Mouse (Mus musculus): ENCODE results near the gene S1pr1. TPM values are rescaled to one million over a fixed set of nuclear protein-coding genes. Genes with fewer than 3 reads are reported as not detected.
A peak's percentile ranks its signal among the peaks of the same experiment; 100 is the strongest.

The S1pr1 gene
- polyA plus RNA-seq, 1 experiment from 2014 or later: 23.4 TPM

DNA sequence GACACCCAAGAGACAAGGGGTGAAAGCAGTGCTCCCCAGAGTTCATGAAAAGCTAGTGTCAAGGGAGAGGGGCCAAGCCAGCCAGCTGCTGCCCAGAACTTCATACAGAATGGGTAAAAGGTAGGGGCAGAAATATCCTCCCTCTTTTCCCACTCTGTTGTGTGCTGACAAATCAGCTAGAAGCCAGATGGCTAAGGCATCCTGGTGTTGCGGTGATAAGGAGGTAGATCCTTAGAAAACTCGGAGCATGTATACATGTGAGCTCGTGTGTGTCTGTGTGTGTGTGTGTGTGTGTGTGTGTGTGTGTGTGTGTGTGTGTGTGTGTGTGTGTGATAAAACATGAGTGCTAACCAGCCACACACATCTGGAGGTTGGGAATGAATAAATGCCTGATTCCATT lies 20.7 kb upstream of the S1pr1 start:
- no peak for ATAC-seq (ENCODE audit: low FRiP score, low read depth)
- Histone ChIP-seq H3K36me3 (no peaks in the 10 kb centered on the region), H3K4me2 (replicated peaks) (no peak overlapping the region), H3K9ac (no peak overlapping the region), H3K4me1 (peaks cover 8% of the 10 kb centered on the region), H3K4me3 (no peak overlapping the region), H3K9me3 (no peaks in the 10 kb centered on the region), H3K27me3 (no peaks in the 10 kb centered on the region), H3K27ac (no peak overlapping the region)
- 90% methylated on average over 3 of the region's 3 CpGs for WGBS

GRCm38 (mm10) chr3:115734841-115735240 lies 20.0 kb upstream of the S1pr1 start:
- WGBS: 84% methylated on average over 3 of the region's 3 CpGs
- no peak overlapping the region for H3K4me2 ChIP-seq (replicated peaks)
- H3K4me1 ChIP-seq: peaks cover 8% of the 10 kb centered on the region
- H3K36me3 ChIP-seq: no peaks in the 10 kb centered on the region
- no peak for ATAC-seq (ENCODE audit: low FRiP score, low read depth)
- no peaks in the 10 kb centered on the region for H3K27me3 ChIP-seq
- H3K27ac ChIP-seq: no peak overlapping the region
- no peak overlapping the region for H3K4me3 ChIP-seq
- H3K9ac ChIP-seq: no peak overlapping the region
- H3K9me3 ChIP-seq: no peaks in the 10 kb centered on the region

GRCm38 (mm10) chr3:115730336-115730735 lies 15.5 kb upstream of the S1pr1 start:
- 87% methylated on average over 7 of the region's 7 CpGs for WGBS
- Histone ChIP-seq H3K4me2 (replicated peaks) (no peak overlapping the region), H3K9me3 (no peaks in the 10 kb centered on the region), H3K27ac (no peak overlapping the region), H3K36me3 (no peaks in the 10 kb centered on the region), H3K4me1 (no peaks in the 10 kb centered on the region), H3K4me3 (no peak overlapping the region), H3K9ac (no peak overlapping the region), H3K27me3 (no peaks in the 10 kb centered on the region)
- ATAC-seq (ENCODE audit: low FRiP score, low read depth): no peak

- Histone ChIP-seq H3K36me3 (no peaks in the 10 kb centered on the region), H3K9me3 (no peaks in the 10 kb centered on the region), H3K4me2 (replicated peaks) (no peak overlapping the region), H3K27ac (no peak overlapping the region), H3K4me3 (no peak overlapping the region), H3K27me3 (no peaks in the 10 kb centered on the region), H3K9ac (no peak overlapping the region), H3K4me1 (no peaks in the 10 kb centered on the region)
- 74% methylated on average over 7 of the region's 7 CpGs for WGBS
- ATAC-seq (ENCODE audit: low FRiP score, low read depth): no peak
These were observed 14.3 kb upstream of the S1pr1 start for GRCm38 (mm10) chr3:115729187-115729586.

DNA sequence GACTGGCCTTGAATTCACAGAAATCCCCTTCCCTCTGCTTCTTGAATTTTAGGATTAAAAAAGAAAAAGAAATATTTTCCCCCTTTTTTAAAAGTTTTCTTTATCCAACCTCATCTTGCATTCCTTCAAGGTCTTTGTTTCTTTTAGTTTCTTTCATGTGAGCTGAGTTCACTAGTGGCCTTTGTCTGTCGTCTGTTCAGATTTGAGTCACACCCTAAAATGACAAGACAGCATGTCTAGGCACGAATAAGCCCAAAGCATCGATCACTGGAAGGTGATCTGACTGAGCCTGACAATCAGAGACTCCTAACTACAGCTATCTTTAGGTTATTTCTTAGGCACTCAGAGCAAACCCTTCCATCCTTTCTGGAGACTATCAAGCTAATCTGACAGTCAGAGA lies 13.3 kb upstream of the S1pr1 start:
- no peaks in the 10 kb centered on the region for H3K9me3 ChIP-seq
- H3K4me1 ChIP-seq: no peaks in the 10 kb centered on the region
- ATAC-seq (ENCODE audit: low FRiP score, low read depth): no peak
- H3K36me3 ChIP-seq: no peaks in the 10 kb centered on the region
- no peak overlapping the region for H3K4me2 ChIP-seq (replicated peaks)
- H3K27ac ChIP-seq: no peak overlapping the region
- no peak overlapping the region for H3K9ac ChIP-seq
- 68% methylated on average over 3 of the region's 3 CpGs for WGBS
- H3K4me3 ChIP-seq: no peak overlapping the region
- no peaks in the 10 kb centered on the region for H3K27me3 ChIP-seq

GRCm38 (mm10) chr3:115718886-115719285 lies 4.0 kb upstream of the S1pr1 start:
- no peak for ATAC-seq (ENCODE audit: low FRiP score, low read depth)
- Histone ChIP-seq H3K9ac (no peak overlapping the region), H3K4me3 (no peak overlapping the region), H3K27me3 (no peaks in the 10 kb centered on the region), H3K36me3 (no peaks in the 10 kb centered on the region), H3K27ac (no peak overlapping the region), H3K9me3 (no peaks in the 10 kb centered on the region), H3K4me2 (replicated peaks) (no peak overlapping the region), H3K4me1 (peaks cover 11% of the 10 kb centered on the region)
- WGBS: 84% methylated on average over 6 of the region's 6 CpGs

- peaks cover 14% of the 10 kb centered on the region for H3K36me3 ChIP-seq
- H3K27me3 ChIP-seq: no peaks in the 10 kb centered on the region
- no peak for ATAC-seq (ENCODE audit: low FRiP score, low read depth)
- no peaks in the 10 kb centered on the region for H3K9me3 ChIP-seq
- peak overlapping the region; percentile 82 for H3K9ac ChIP-seq
- peak overlapping the region; percentile 91; the same call in 1 of the 2 replicates for H3K27ac ChIP-seq
- H3K4me2 ChIP-seq (replicated peaks): peak overlapping the region; percentile 87
- peaks cover 31% of the 10 kb centered on the region for H3K4me1 ChIP-seq
- 71% methylated on average over 3 of the region's 3 CpGs for WGBS
- peak overlapping the region; percentile 61 for H3K4me3 ChIP-seq
These were observed 1.1 kb upstream of the S1pr1 start for GRCm38 (mm10) chr3:115715900-115716515.

DNA sequence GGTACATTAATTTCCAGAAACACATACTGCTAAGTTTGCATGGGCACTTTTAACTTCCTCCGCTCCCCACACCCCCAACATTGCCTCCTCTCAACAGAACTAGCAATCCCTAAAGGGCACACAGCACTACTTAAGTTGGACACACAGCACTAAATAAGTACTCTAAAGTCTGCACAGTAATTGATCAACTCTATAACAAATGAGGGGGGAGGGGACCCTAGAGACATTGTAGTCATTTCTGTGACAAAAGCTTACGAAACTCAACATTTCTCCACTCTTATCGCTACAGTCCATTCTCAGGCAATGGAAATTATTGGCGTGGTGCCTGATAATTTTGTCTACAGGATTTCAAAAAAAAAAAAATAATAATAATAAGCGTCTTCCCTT lies 830 bp downstream of the S1pr1 start:
- Histone ChIP-seq H3K36me3 (peaks cover 15% of the 10 kb centered on the region), H3K4me2 (replicated peaks) (peak overlapping the region; percentile 87), H3K4me1 (peaks cover 31% of the 10 kb centered on the region), H3K9me3 (no peaks in the 10 kb centered on the region), H3K27ac (peak overlapping the region; percentile 22; the same call in 1 of the 2 replicates), H3K9ac (peak overlapping the region; percentile 82), H3K4me3 (peak overlapping the region; percentile 61), H3K27me3 (no peaks in the 10 kb centered on the region)
- 5% methylated on average over 5 of the region's 5 CpGs for WGBS
- ATAC-seq (ENCODE audit: low FRiP score, low read depth): no peak

DNA sequence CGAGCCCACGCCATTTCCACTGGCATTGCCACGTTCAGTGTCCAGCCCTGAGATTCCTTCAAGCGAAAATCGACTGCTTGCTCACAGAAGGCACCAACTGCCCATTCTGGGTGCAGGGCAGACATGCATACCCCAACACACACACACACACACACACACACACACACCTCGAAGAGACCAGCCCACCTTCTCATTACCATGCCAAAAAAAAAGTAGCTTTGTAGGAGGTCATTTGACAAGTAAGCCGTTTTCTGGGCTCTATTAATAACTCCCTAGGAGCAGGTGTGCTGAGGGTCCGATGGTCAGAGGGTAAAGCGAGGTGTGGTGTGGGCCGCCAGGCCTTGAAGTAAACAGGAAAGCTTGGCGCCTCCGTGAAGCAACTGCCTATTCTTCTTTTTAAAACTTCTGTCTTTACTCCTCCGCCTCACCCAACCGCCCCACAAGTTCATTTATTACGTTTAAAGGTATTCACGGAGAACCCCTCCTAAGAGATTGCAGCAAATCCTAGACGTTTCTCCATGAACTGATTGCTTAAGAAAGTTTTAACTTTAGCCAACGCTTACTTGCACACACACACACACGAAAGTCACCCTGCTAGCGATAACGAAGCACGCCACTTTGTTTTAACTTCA lies 1.3 kb downstream of the S1pr1 start:
- H3K4me1 ChIP-seq: peaks cover 31% of the 10 kb centered on the region
- no peaks in the 10 kb centered on the region for H3K27me3 ChIP-seq
- peak overlapping the region; percentile 61 for H3K4me3 ChIP-seq
- peak overlapping the region; percentile 87 for H3K4me2 ChIP-seq (replicated peaks)
- H3K9me3 ChIP-seq: no peaks in the 10 kb centered on the region
- peaks cover 21% of the 10 kb centered on the region for H3K36me3 ChIP-seq
- peak overlapping the region; percentile 22; the same call in 1 of the 2 replicates for H3K27ac ChIP-seq
- no peak for ATAC-seq (ENCODE audit: low FRiP score, low read depth)
- H3K9ac ChIP-seq: peak overlapping the region; percentile 82
- WGBS: 9% methylated on average over 22 of the region's 22 CpGs

GRCm38 (mm10) chr3:115712808-115713200 lies 2.1 kb downstream of the S1pr1 start:
- Histone ChIP-seq H3K4me2 (replicated peaks) (peak overlapping the region; percentile 87), H3K36me3 (peaks cover 21% of the 10 kb centered on the region), H3K4me1 (peaks cover 31% of the 10 kb centered on the region), H3K4me3 (peak overlapping the region; percentile 61), H3K27ac (no peak overlapping the region), H3K27me3 (no peaks in the 10 kb centered on the region), H3K9ac (peak overlapping the region; percentile 82; the same call in 1 of the 2 replicates), H3K9me3 (no peaks in the 10 kb centered on the region)
- ATAC-seq (ENCODE audit: low FRiP score, low read depth): no peak
- 21% methylated on average over 9 of the region's 9 CpGs for WGBS

GRCm38 (mm10) chr3:115711924-115712807 lies 2.7 kb downstream of the S1pr1 start:
- Histone ChIP-seq H3K27ac (no peak overlapping the region), H3K4me2 (replicated peaks) (peak overlapping the region; percentile 87), H3K4me3 (peak overlapping the region; percentile 61), H3K27me3 (no peaks in the 10 kb centered on the region), H3K9ac (no peak overlapping the region), H3K9me3 (no peaks in the 10 kb centered on the region), H3K4me1 (peaks cover 31% of the 10 kb centered on the region), H3K36me3 (peaks cover 21% of the 10 kb centered on the region)
- ATAC-seq (ENCODE audit: low FRiP score, low read depth): no peak
- WGBS: 88% methylated on average over 27 of the region's 27 CpGs

- Histone ChIP-seq H3K9me3 (no peaks in the 10 kb centered on the region), H3K27ac (no peak overlapping the region), H3K27me3 (no peaks in the 10 kb centered on the region), H3K9ac (no peak overlapping the region), H3K4me2 (replicated peaks) (peak overlapping the region; percentile 87), H3K4me1 (peaks cover 31% of the 10 kb centered on the region), H3K36me3 (peaks cover 21% of the 10 kb centered on the region), H3K4me3 (no peak overlapping the region)
- WGBS: 78% methylated on average over 3 of the region's 3 CpGs
- no peak for ATAC-seq (ENCODE audit: low FRiP score, low read depth)
These were observed 3.5 kb downstream of the S1pr1 start for GRCm38 (mm10) chr3:115711393-115711792.

Data from limb, embryonic 13.5 days (tissue).